Mouse (Mus musculus): ENCODE data around the gene Ifit1. TPM values are rescaled to one million over a fixed set of nuclear protein-coding genes. Genes with fewer than 3 reads are reported as not detected.

Ifit1 gene
- total RNA-seq, 1 experiment from 2014 or later: 5.1 TPM

- DNase-seq: no peak
Observed at GRCm38 (mm10) chr19:34655227-34655805, 14.6 kb downstream of the Ifit1 start.

GRCm38 (mm10) chr19:34656511-34657298 lies 16.0 kb downstream of the Ifit1 start:
- DNase-seq: no peak

GRCm38 (mm10) chr19:34662067-34662507 lies 21.4 kb downstream of the Ifit1 start:
- peak; percentile 72 for DNase-seq

GRCm38 (mm10) chr19:34662740-34663139 lies 22.1 kb downstream of the Ifit1 start:
- no peak for DNase-seq

- peak; percentile 59 for DNase-seq
Observed at GRCm38 (mm10) chr19:34666127-34666526, 25.5 kb downstream of the Ifit1 start.

GRCm38 (mm10) chr19:34673476-34673875 lies 32.8 kb downstream of the Ifit1 start:
- no peak for DNase-seq

- no peak for DNase-seq
Observed at GRCm38 (mm10) chr19:34678428-34678827, 37.8 kb downstream of the Ifit1 start.

GRCm38 (mm10) chr19:34684857-34685256 lies 44.2 kb downstream of the Ifit1 start:
- DNase-seq: peak; percentile 60

- DNase-seq: no peak
Observed at GRCm38 (mm10) chr19:34685530-34685929, 44.9 kb downstream of the Ifit1 start.

- no peak for DNase-seq
Observed at GRCm38 (mm10) chr19:34691402-34691801, 50.7 kb downstream of the Ifit1 start.

GRCm38 (mm10) chr19:34696352-34696986 lies 55.8 kb downstream of the Ifit1 start:
- no peak for DNase-seq

- no peak for DNase-seq
Observed at GRCm38 (mm10) chr19:34697461-34697860, 56.8 kb downstream of the Ifit1 start.

GRCm38 (mm10) chr19:34698432-34698831 lies 57.8 kb downstream of the Ifit1 start:
- no peak for DNase-seq

GRCm38 (mm10) chr19:34698852-34699251 lies 58.2 kb downstream of the Ifit1 start:
- no peak for DNase-seq

- DNase-seq: no peak
Observed at GRCm38 (mm10) chr19:34699300-34699699, 58.6 kb downstream of the Ifit1 start.

Other genes with a start within 250 kb of the Ifit1 start
- 0.82 TPM in 1 of 2 replicates, not detected in the other for gene Ch25h, start 165.7 kb upstream of the Ifit1 start, total RNA-seq (2021)
- 192 and 213 TPM in 2 replicates for gene Lipa, start 113.4 kb upstream of the Ifit1 start, total RNA-seq (2021)
- gene Ifit2, start 90.2 kb upstream of the Ifit1 start, total RNA-seq (2021): 2.3 and 4.9 TPM in 2 replicates
- 7.4 and 10.7 TPM in 2 replicates for gene Ifit3, start 57.3 kb upstream of the Ifit1 start, total RNA-seq (2021)
- 0.82 TPM in 1 of 2 replicates, not detected in the other for gene Ifit1bl1, start 38.9 kb upstream of the Ifit1 start, total RNA-seq (2021)
- gene Ifit3b, start 32.9 kb upstream of the Ifit1 start, total RNA-seq (2021): 3.2 and 4.9 TPM in 2 replicates
- 0.24 and 0.48 TPM in 2 replicates for gene Ifit1bl2, start 128 bp upstream of the Ifit1 start, total RNA-seq (2021)
- 0.39 and 1.0 TPM in 2 replicates for gene Slc16a12, start 106.4 kb downstream of the Ifit1 start, total RNA-seq (2021)
- 101 and 105 TPM in 2 replicates for gene Pank1, start 238.6 kb downstream of the Ifit1 start, total RNA-seq (2021)

All from adrenal gland, postnatal 25 days (tissue).